Mouse (Mus musculus) forebrain, embryonic 16.5 days (tissue): ENCODE data around the gene Fosl1. TPM values are rescaled to one million over a fixed set of nuclear protein-coding genes. Genes with fewer than 3 reads are reported as not detected.
A peak's percentile ranks its signal among the peaks of the same experiment; 100 is the strongest.

Experiments used
- ATAC-seq: fragments of 200-750 bp; cut with Nextera tagmentation; 2 replicates; pipeline ENCODE4 v1.8.0; 2017; ENCODE audit warnings: mild to moderate bottlenecking, moderate library complexity
- H3K27ac ChIP-seq: fragments of 300-500 bp; sonication (generic); 2 replicates; pipeline ENCODE4 v1.5.1; 2014; ENCODE audit warnings: low read length, control low read depth
- H3K27me3 ChIP-seq: fragments of 300-500 bp; sonication (generic); replicated peaks from 2 replicates; pipeline ENCODE4 v1.6.1; 2014; ENCODE audit warnings: low read length; ENCODE audit not compliant: control insufficient read depth, insufficient read depth
- H3K36me3 ChIP-seq: fragments of 300-500 bp; sonication (generic); 2 replicates; pipeline ENCODE4 v1.6.1; 2014; ENCODE audit not compliant: control insufficient read depth, insufficient read depth
- H3K4me1 ChIP-seq: fragments of 300-500 bp; sonication (generic); replicated peaks from 2 replicates; pipeline ENCODE4 v1.6.1; 2014; ENCODE audit warnings: low read length; ENCODE audit not compliant: control insufficient read depth, insufficient read depth
- H3K4me2 ChIP-seq: fragments of 300-500 bp; sonication (generic); 2 replicates; pipeline ENCODE4 v1.6.1; 2014; ENCODE audit warnings: mild to moderate bottlenecking, low read length, control low read depth
- H3K4me3 ChIP-seq: fragments of 300-500 bp; sonication (generic); replicated peaks from 2 replicates; pipeline ENCODE4 v1.5.1; 2014; ENCODE audit warnings: mild to moderate bottlenecking, low read length, control low read depth
- H3K9ac ChIP-seq: fragments of 300-500 bp; sonication (generic); replicated peaks from 2 replicates; pipeline ENCODE4 v1.6.1; 2014; ENCODE audit warnings: low read depth, low read length, control low read depth
- H3K9me3 ChIP-seq: fragments of 300-500 bp; sonication (generic); 2 replicates; pipeline ENCODE4 v1.6.1; 2016; ENCODE audit warnings: low read length; ENCODE audit not compliant: control insufficient read depth
- WGBS: fragments of 180-500 bp; shearing (Covaris S2); extraction: QIAGEN DNeasy Blood & Tissue Kit; methylation state at CpG from one replicate; pipeline ENCODE4 v1.1.7; 2014; 5-methylcytosine and 5-hydroxymethylcytosine counted together
- polyA plus RNA-seq: library from polyadenylated mRNA; unstranded; fragments of >200 nt; fragmentation: Nextera tagmentation; extraction: Ambion mirVana; gene quantifications from 2 replicates; pipeline ENCODE4 v1.2.1, GENCODE M21; 2015

Fosl1 gene
- polyA plus RNA-seq, 1 experiment from 2014 or later = not detected

DNA sequence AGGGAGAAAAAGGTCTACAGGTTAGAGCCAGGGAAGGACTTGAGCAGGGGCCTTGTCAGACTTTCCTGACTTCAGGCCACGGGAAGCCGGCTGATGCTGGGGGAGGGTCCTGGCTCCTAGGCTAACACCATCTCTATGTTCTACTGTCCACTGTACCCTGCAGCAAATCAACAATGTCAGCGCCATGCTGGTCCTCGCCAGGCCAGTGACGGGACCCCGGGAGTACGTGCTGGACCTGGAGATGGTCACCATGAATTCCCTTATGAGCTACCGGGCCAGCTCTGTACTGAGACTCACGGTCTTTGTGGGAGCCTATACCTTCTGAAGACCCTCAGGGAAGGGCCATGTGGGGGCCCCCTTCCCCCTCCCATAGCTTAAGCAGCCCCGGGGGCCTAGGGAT is 34.1 kb downstream of the Fosl1 start:
- Histone ChIP-seq H3K4me1 (no peaks in the 10 kb centered on the region), H3K4me3 (no peak overlapping the region), H3K4me2 (no peak overlapping the region), H3K9me3 (no peaks in the 10 kb centered on the region), H3K27ac (no peak overlapping the region), H3K9ac (no peak overlapping the region), H3K27me3 (no peaks in the 10 kb centered on the region), H3K36me3 (peaks cover 3% of the 10 kb centered on the region; the same call in 1 of the 2 replicates)
- no peak for ATAC-seq
- WGBS = 90% methylated on average over 10 of the region's 10 CpGs

DNA sequence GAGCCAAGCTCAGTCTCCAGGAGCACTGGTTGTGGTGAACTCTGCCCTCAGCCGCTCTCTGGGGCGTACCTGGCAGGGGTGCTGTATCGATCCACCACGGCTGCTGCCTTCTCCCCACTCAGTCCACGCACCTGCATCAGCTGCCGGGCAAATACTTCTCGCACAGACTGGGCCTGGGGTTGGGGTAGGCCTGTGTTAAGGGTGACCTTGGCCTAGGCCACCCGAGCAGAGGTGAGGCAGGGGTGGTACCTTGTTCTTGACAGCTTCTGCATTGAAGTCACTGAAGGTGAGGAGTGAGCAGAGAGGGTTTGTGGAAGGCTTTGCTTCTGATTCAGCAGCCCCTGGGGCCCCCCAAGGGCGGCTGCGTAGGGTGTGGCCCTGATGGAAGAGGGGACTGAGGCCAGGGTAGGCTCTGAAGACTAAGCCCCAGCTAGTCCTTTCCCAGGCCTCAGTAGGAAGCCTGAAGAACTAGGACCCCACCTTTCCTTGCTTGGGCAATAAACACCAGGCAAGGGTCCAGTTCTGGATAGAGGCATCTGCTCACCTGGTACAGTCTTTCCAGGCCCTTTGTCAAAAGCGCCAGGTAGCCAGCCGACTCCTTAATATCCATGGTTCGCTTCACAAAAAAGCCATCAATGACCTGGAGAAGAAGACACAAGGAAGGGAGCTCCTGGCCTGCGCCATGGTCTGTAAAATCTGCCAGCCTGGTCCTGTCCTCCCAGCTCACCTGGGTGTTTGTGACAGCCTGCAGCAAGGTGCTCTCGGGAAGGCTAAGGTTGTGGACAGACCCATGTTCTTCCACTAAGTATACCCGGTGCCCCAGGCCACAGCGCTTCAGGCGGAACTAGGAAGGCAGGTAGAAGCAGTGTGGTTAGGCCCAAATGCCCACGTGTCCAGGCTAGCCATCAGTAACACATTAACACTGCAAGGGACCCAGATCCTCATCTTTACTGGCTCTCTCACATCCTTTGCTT is 36.3 kb downstream of the Fosl1 start:
- Histone ChIP-seq H3K4me2 (no peak overlapping the region), H3K4me1 (peaks cover 14% of the 10 kb centered on the region), H3K27ac (no peak overlapping the region), H3K9me3 (no peaks in the 10 kb centered on the region), H3K27me3 (no peaks in the 10 kb centered on the region), H3K36me3 (peaks cover 3% of the 10 kb centered on the region; the same call in 1 of the 2 replicates), H3K9ac (no peak overlapping the region), H3K4me3 (no peak overlapping the region)
- no peak for ATAC-seq
- WGBS = 94% methylated on average over 19 of the region's 19 CpGs

DNA sequence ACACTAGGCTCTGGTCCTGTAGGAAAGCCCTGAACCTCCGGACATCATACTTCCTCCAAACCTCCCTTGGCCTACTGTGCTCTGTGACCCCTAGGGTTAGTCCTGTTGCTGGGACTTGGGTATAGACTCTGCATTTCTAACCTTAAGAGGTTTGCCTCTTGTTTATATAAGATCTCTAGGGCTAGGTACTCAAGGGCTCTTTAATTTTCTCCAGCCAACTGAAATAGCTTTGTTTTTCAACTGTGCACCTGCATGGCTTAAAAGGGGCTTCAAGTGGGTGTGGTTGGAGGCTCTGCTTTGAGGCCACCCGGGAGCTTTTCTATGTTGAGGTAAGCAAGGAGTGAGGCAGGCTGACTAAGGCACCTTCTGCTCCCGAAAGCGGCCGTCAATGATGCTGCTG is 37.1 kb downstream of the Fosl1 start:
- Histone ChIP-seq H3K4me2 (no peak overlapping the region), H3K36me3 (peaks cover 3% of the 10 kb centered on the region; the same call in 1 of the 2 replicates), H3K9ac (no peak overlapping the region), H3K4me1 (peaks cover 19% of the 10 kb centered on the region), H3K27me3 (no peaks in the 10 kb centered on the region), H3K4me3 (no peak overlapping the region), H3K9me3 (no peaks in the 10 kb centered on the region), H3K27ac (no peak overlapping the region)
- no peak for ATAC-seq
- WGBS = 94% methylated on average over 5 of the region's 5 CpGs

DNA sequence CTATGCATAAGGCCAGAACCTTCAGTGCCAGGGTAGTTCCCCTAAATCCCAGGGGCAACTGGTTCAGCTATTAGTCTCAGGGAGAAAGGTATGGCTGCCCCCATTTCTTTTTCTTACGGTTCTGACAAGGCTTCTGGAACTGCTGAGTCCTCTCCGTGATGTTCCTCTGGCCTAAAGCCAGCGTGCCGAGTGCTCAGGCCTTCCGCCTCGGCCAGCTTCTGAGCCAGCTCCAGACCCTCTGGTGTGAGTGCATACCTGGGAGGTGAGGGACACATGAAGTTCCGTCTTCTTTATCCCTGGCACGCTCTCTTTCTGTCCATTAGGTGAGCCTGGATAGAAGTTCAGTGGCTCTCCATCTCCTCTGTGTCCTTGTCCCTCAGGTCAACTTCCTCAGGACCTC is 38.0 kb downstream of the Fosl1 start:
- WGBS = 95% methylated on average over 8 of the region's 8 CpGs
- H3K9me3 ChIP-seq = no peaks in the 10 kb centered on the region
- no peak overlapping the region for H3K27ac ChIP-seq
- H3K4me3 ChIP-seq = no peak overlapping the region
- no peaks in the 10 kb centered on the region for H3K27me3 ChIP-seq
- H3K4me2 ChIP-seq = no peak overlapping the region
- H3K9ac ChIP-seq = no peak overlapping the region
- peaks cover 3% of the 10 kb centered on the region; the same call in 1 of the 2 replicates for H3K36me3 ChIP-seq
- peaks cover 19% of the 10 kb centered on the region for H3K4me1 ChIP-seq
- ATAC-seq = no peak

DNA sequence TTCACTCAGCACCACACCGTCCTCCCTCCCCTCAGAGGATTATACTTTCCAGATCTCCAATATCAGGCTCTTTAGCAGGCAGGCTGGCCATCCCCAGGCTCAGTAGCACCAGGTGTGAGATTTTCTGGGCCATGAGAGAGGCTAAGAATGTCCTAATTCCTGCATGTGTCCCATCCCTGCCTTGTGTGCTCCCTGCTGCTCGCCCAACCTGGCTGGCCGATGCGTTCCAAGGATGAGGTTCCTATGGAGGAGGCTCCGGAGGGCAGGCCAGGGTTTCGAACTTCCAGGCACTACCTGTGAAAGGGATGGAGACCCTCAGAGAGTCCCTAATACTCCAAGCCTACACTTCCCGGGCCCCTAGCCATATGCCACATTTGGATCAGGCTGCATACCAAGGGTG is 38.5 kb downstream of the Fosl1 start:
- no peaks in the 10 kb centered on the region for H3K9me3 ChIP-seq
- peaks cover 19% of the 10 kb centered on the region for H3K4me1 ChIP-seq
- H3K4me3 ChIP-seq = no peak overlapping the region
- WGBS = 94% methylated on average over 7 of the region's 7 CpGs
- no peak overlapping the region for H3K27ac ChIP-seq
- peaks cover 3% of the 10 kb centered on the region; the same call in 1 of the 2 replicates for H3K36me3 ChIP-seq
- no peak overlapping the region for H3K4me2 ChIP-seq
- ATAC-seq = no peak
- H3K27me3 ChIP-seq = no peaks in the 10 kb centered on the region
- H3K9ac ChIP-seq = no peak overlapping the region

DNA sequence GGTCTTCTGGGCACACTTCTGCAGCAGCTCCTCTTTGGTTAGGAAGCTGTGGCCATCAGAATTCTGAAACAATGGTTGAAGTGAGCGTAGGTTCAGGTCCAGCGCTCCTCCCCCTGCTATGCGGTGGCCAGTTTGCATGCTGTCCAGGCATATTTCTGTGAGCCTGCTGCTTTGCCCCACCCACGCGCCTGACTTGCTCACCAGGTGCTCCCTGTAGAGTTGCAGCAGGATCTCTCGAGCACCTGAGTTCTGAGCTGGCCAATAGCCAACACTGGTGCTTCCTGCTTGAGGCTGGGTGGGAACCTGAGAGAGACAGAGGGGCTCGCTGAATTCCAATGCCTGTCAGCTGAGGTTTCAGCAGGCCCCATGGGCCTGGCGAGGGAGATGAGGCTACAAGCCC is 38.9 kb downstream of the Fosl1 start:
- Histone ChIP-seq H3K27me3 (no peaks in the 10 kb centered on the region), H3K36me3 (peaks cover 3% of the 10 kb centered on the region; the same call in 1 of the 2 replicates), H3K9ac (no peak overlapping the region), H3K9me3 (no peaks in the 10 kb centered on the region), H3K4me2 (no peak overlapping the region), H3K4me3 (no peak overlapping the region), H3K27ac (no peak overlapping the region), H3K4me1 (peaks cover 19% of the 10 kb centered on the region)
- no peak for ATAC-seq
- WGBS = 89% methylated on average over 8 of the region's 8 CpGs

DNA sequence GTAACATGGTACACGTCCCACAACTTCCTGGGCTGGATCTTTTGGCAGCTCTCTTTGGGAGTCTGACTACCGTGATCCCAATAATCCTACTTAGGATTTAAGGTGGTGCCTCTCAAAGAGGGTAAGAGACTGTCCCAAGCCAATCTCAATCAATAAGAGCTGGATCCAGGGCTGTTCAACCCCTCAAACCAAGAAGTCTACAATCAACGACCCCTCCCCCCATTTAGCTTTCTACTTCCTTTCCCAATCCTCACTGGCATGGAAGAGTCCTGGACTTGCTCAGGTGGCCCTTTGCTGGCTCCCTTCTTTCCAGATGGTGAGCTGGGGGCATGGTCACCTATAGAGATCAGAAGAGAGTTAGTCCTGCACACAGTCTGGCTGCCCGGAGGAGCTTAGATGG is 39.4 kb downstream of the Fosl1 start:
- H3K4me2 ChIP-seq = no peak overlapping the region

DNA sequence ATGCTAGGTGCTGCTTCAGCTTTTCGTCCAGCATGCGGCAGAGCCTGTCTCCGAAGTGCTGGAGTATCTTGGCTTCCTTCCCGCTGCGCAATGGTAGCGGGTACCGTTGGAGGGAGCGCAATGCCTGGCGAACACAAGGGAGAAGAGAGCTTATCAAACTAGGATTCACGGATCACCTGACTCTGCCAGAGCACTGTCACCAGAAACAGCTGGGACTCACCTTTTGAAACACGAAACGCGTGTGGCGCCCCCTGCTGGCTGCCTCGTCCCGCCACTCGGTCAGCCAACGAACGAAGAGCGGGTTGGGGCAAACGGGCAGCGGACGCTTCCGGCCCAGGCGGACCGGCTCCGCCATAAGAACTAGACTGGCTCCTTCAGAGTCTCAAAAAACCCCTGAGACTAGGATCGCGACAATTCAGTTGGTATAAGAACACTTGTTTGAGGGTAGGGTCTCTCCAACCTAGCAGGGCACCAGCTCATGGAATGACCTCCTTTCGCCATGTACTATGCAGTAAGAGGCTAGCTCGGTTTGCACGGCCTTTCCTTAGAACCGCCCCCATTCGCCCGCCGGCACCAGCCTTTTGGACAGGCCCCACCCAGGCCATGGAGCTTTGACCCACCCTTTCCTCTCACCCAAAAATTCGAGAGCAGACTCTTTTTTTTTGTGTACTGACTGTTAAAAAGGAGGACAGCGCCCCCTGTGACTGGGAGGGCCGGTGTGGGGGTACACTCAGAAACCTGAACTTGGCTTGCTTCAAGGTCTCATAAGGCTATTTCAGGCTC is 40.6 kb downstream of the Fosl1 start, which contains the start of gene Mus81:
TSS of gene Mus81 (minus strand) at position 635 of the 783 bp plus-strand sequence.
- peak within 1 kb of the TSS; percentile 58 for H3K4me2 ChIP-seq
- H3K9ac ChIP-seq = peak within 1 kb of the TSS; percentile 60
- H3K36me3 ChIP-seq = peaks cover 8% of the 10 kb centered on the region
- no peaks in the 10 kb centered on the region for H3K9me3 ChIP-seq
- H3K27ac ChIP-seq = peak within 1 kb of the TSS; percentile 98
- under 1% methylated on average over 39 of the region's 39 CpGs for WGBS
- no peaks in the 10 kb centered on the region for H3K27me3 ChIP-seq
- H3K4me1 ChIP-seq = peaks cover 33% of the 10 kb centered on the region
- H3K4me3 ChIP-seq = peak within 1 kb of the TSS; percentile 59
- peak; percentile 47 for ATAC-seq

More for the DNA sequence above, 39.4 kb downstream of the Fosl1 start:
- H3K4me3 ChIP-seq = no peak overlapping the region
- no peaks in the 10 kb centered on the region for H3K27me3 ChIP-seq
- no peak overlapping the region for H3K27ac ChIP-seq
- peaks cover 22% of the 10 kb centered on the region for H3K4me1 ChIP-seq
- WGBS = 90% methylated on average over 4 of the region's 4 CpGs
- H3K36me3 ChIP-seq = peaks cover 3% of the 10 kb centered on the region; the same call in 1 of the 2 replicates
- no peaks in the 10 kb centered on the region for H3K9me3 ChIP-seq
- no peak for ATAC-seq
- no peak overlapping the region for H3K9ac ChIP-seq
